Comparison of ENCODE assay signal across 8 mouse cellular contexts in the genomic region with DNA sequence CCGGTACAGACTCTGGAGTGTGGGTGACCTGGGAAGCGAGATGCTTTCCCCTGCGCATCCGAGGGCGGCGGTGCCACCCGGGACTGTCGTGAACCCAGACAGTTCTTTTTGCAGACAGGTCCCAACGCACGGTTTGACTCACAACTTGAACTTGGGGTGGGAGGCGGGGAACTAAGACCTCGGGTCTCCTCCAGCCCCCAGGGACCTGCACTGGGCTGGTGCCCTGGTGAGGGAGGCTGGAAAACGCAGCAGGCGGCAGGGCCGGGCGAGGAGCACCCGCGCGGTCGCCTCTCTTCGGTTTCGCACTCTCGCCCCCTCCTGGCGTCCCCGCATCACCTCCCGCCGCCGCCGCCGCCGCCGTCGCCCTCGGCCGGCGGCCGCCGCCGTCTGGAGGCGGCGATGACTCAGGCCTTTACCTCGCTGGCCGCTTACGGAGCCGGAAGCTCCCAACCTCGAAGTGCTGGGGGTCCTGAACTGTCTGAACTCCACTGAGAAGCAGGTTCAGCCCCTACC. TPM values are rescaled to one million over a fixed set of nuclear protein-coding genes. Genes with fewer than 3 reads are reported as not detected.
A peak's percentile ranks its signal among the peaks of the same experiment; 100 is the strongest.
DNase-seq lines count a peak whose midpoint lies in the region; ATAC-seq and TF ChIP-seq lines count a peak whose summit lies in the region.

No protein-coding gene starts in this region.

- WGBS in lung, embryonic 14.5 days: 0% methylated on average over 39 of the region's 46 CpGs

- peak overlapping the region; percentile 51 for H3K4me3 ChIP-seq in testis, adult 2 months (ENCODE audit: control insufficient read depth, low read depth, low read length)
- peak overlapping the region; percentile 98 for H3K4me3 ChIP-seq in cortical plate, adult 2 months (ENCODE audit: insufficient read depth, low read length)
- peak overlapping the region; percentile 47 for H3K4me3 ChIP-seq in lung, embryonic 14.5 days (ENCODE audit: low read depth, low read length)

- H3K9ac ChIP-seq in lung, embryonic 14.5 days: peak overlapping the region; percentile 42; the same call in 1 of the 2 replicates

- peak; percentile 72 for ATAC-seq in granulocyte monocyte progenitor cell, adult 5-6 weeks (replicated peaks; ENCODE audit: poor library complexity, severe bottlenecking)
- peak; percentile 72; the same call in 1 of the 2 replicates for ATAC-seq in lung, embryonic 14.5 days (ENCODE audit: insufficient read depth)

- peaks cover 3% of the 10 kb centered on the region; the same call in 1 of the 2 replicates for H3K27me3 ChIP-seq in testis, adult 2 months (ENCODE audit: control insufficient read depth, insufficient read depth, low read length)
- peaks cover 46% of the 10 kb centered on the region for H3K27me3 ChIP-seq in lung, embryonic 14.5 days (ENCODE audit: insufficient read depth, low read length)

- TF ChIP-seq CTCF in testis, adult 2 months (IDR thresholded peaks at IDR 0.05; ENCODE audit: control insufficient read depth, insufficient read depth, insufficient replicate concordance, low read depth, low read length): no peak
- TF ChIP-seq CTCF in cortical plate, adult 2 months (IDR thresholded peaks at IDR 0.05; ENCODE audit: extremely low read depth, insufficient read depth, low read length): no peak
- TF ChIP-seq CTCF in lung, embryonic 14.5 days (IDR thresholded peaks at IDR 0.05; ENCODE audit: low read depth): peak; percentile 16; the same call in 1 of the 2 replicates

- peak overlapping the region; percentile 86 for H3K4me2 ChIP-seq in lung, embryonic 14.5 days

- no peak overlapping the region for H3K27ac ChIP-seq in testis, adult 2 months (ENCODE audit: control insufficient read depth, insufficient read depth, low read depth, low read length)
- H3K27ac ChIP-seq in cortical plate, adult 2 months (ENCODE audit: insufficient read depth, low read length): peak overlapping the region; percentile 63; the same call in 1 of the 2 replicates
- no peak overlapping the region for H3K27ac ChIP-seq in lung, embryonic 14.5 days (ENCODE audit: low read depth)

- H3K36me3 ChIP-seq in testis, adult 2 months (ENCODE audit: control insufficient read depth, insufficient read depth, low read length): no peaks in the 10 kb centered on the region
- no peaks in the 10 kb centered on the region for H3K36me3 ChIP-seq in lung, embryonic 14.5 days (ENCODE audit: insufficient read depth)

- peaks cover 13% of the 10 kb centered on the region for H3K4me1 ChIP-seq in testis, adult 2 months (ENCODE audit: control insufficient read depth, insufficient read depth, low read length)
- no peaks in the 10 kb centered on the region for H3K4me1 ChIP-seq in cortical plate, adult 2 months (ENCODE audit: control insufficient read depth, insufficient read depth, low read length)
- 0 out of 2 replicates have a peak, but pooled peaks cover 3% of the 10 kb centered on the region for H3K4me1 ChIP-seq in lung, embryonic 14.5 days (ENCODE audit: insufficient read depth)

- TF ChIP-seq POLR2A in testis, adult 2 months (IDR thresholded peaks at IDR 0.05; ENCODE audit: control insufficient read depth, low read depth, low read length): no peak
- TF ChIP-seq POLR2A in cortical plate, adult 2 months (IDR thresholded peaks at IDR 0.05; ENCODE audit: extremely low read depth, insufficient read depth, low read length): no peak

- H3K9me3 ChIP-seq in lung, embryonic 14.5 days (ENCODE audit: low read depth, low read length): no peaks in the 10 kb centered on the region

- DNase-seq in testis, postnatal 14 days (ENCODE audit: low spot score): no peak
- peak; percentile 23 for DNase-seq in kidney, adult 9 months
- DNase-seq in lung, embryonic 14.5 days: peak; percentile 75
- DNase-seq in ovary, postnatal 14 days (ENCODE audit: low spot score): peak; percentile 28
- DNase-seq in natural killer cell, adult 2 months (ENCODE audit: low spot score in 2 of 2): no peak

RNA-seq across cellular contexts. Expression of gene Olfm2, which starts 18.5 kb away (rescaled TPM):
- polyA plus RNA-seq in testis, adult 2 months (2012; rRNA removed): 3.2 and 3.4 TPM in 2 replicates
- 202 and 204 TPM in 2 replicates for polyA plus RNA-seq in cortical plate, adult 2 months (2012; rRNA removed)
- not detected in 2 replicates for total RNA-seq in granulocyte monocyte progenitor cell, adult 5-6 weeks (2014; fragmentation: Nextera tagmentation)
- total RNA-seq in granulocyte monocyte progenitor cell, adult 5-6 weeks (2017): 0.09 TPM in 1 of 2 replicates, not detected in the other
- polyA plus RNA-seq in lung, embryonic 14.5 days (2014; fragmentation: Nextera tagmentation; extraction: Ambion mirVana): 1.2 and 1.7 TPM in 2 replicates

Comparison
In these comparisons a context has a peak if more than half of its experiments do, and no peak if none do; other contexts are left out.
1. H3K4me3 ChIP-seq: peak in every context shown above with its lines; median percentile 98 in cortical plate, adult 2 months; 51 in testis, adult 2 months; 47 in lung, embryonic 14.5 days.
2. DNase-seq: peak in kidney, adult 9 months (single experiment), lung, embryonic 14.5 days (single experiment) and ovary, postnatal 14 days (single experiment); none in testis, postnatal 14 days (single experiment) and natural killer cell, adult 2 months (0 of 2).
3. RNA of gene Olfm2, which starts 18.5 kb away (polyA plus RNA-seq): 202 to 204 TPM in cortical plate, adult 2 months; 3.2 to 3.4 TPM in testis, adult 2 months and 1.2 to 1.7 TPM in lung, embryonic 14.5 days; every median in the first group is over 10 times any median in the second.